Mouse (Mus musculus) kidney, postnatal 0 days (tissue): ENCODE data around the gene Cep44. TPM values are rescaled to one million over a fixed set of nuclear protein-coding genes. Genes with fewer than 3 reads are reported as not detected.

Experiments
- ATAC-seq: fragments of 200-750 bp; cut with Nextera tagmentation; replicated peaks from 2 replicates; pipeline ENCODE4 v1.8.0; 2017; ENCODE audit warnings: low read depth, moderate number of reproducible peaks, moderate TSS enrichment, moderate library complexity; ENCODE audit not compliant: low FRiP score
- DNase-seq: peaks from one replicate; pipeline ENCODE4 v3.0.0-alpha.2; 2016; ENCODE audit warnings: low spot score
- H3K27ac ChIP-seq: fragments of 300-500 bp; sonication (generic); 2 replicates; pipeline ENCODE4 v1.5.1; 2014; ENCODE audit warnings: mild to moderate bottlenecking
- H3K27me3 ChIP-seq: fragments of 300-500 bp; sonication (generic); 2 replicates; pipeline ENCODE4 v1.6.1; 2014; ENCODE audit warnings: low read length, mixed read lengths; ENCODE audit not compliant: insufficient read depth
- H3K36me3 ChIP-seq: fragments of 300-500 bp; sonication (generic); 2 replicates; pipeline ENCODE4 v1.6.1; 2014; ENCODE audit warnings: low read length, mixed read lengths; ENCODE audit not compliant: insufficient read depth
- H3K4me1 ChIP-seq: fragments of 300-500 bp; sonication (generic); replicated peaks from 2 replicates; pipeline ENCODE4 v1.6.1; 2014; ENCODE audit warnings: antibody characterized with exemption, low read length, mixed read lengths; ENCODE audit not compliant: insufficient read depth
- H3K4me2 ChIP-seq: fragments of 300-500 bp; sonication (generic); 2 replicates; pipeline ENCODE4 v1.6.1; 2014; ENCODE audit warnings: mild to moderate bottlenecking, low read length, moderate library complexity, mixed read lengths
- H3K4me3 ChIP-seq: fragments of 300-500 bp; sonication (generic); replicated peaks from 2 replicates; pipeline ENCODE4 v1.5.1; 2014; ENCODE audit warnings: low read depth, low read length
- H3K9ac ChIP-seq: fragments of 300-500 bp; sonication (generic); 2 replicates; pipeline ENCODE4 v1.6.1; 2014; ENCODE audit warnings: low read depth, low read length
- H3K9me3 ChIP-seq: fragments of 300-500 bp; sonication (generic); replicated peaks from 2 replicates; pipeline ENCODE4 v1.6.1; 2016; ENCODE audit warnings: low read length, inconsistent platforms, mixed read lengths
- CTCF ChIP-seq: IDR thresholded peaks from 2 replicates; pipeline ENCODE4 v1.5.1; 2016; ENCODE audit warnings: antibody characterized with exemption, low read depth, mild to moderate bottlenecking, moderate library complexity
- WGBS: fragments of 180-500 bp; shearing (Covaris S2); extraction: QIAGEN DNeasy Blood & Tissue Kit; methylation state at CpG from one replicate; pipeline ENCODE4 v1.1.7; 2014; 5-methylcytosine and 5-hydroxymethylcytosine counted together
- polyA plus RNA-seq: library from polyadenylated mRNA; unstranded; fragments of >200 nt; fragmentation: Nextera tagmentation; extraction: Ambion mirVana; gene quantifications from 2 replicates; pipeline ENCODE4 v1.2.1, GENCODE M21; 2015

Gene Cep44
- polyA plus RNA-seq, result 30.1 and 32.3 TPM in 2 replicates

GRCm38 (mm10) chr8:56550558-56551360 lies at the start of gene Cep44, which contains the start of gene Fbxo8:
Cep44 (minus strand) TSS chr8:56551047.
Fbxo8 (plus strand) TSS chr8:56551090.
- under 1% methylated on average over 53 of the region's 53 CpGs for WGBS
- Histone ChIP-seq H3K4me2 (peak within 1 kb of the TSS; percentile 55), H3K4me3 (peak within 1 kb of the TSS; percentile 83), H3K27ac (peak within 1 kb of the TSS; percentile 92), H3K9ac (peak within 1 kb of the TSS; percentile 74), H3K9me3 (no peaks in the 10 kb centered on the region), H3K36me3 (peaks cover 3% of the 10 kb centered on the region; the same call in 1 of the 2 replicates), H3K27me3 (no peaks in the 10 kb centered on the region), H3K4me1 (0 out of 2 replicates have a peak, but pooled peaks cover 3% of the 10 kb centered on the region)
- peak; percentile 94 for DNase-seq
- ATAC-seq, result peak; percentile 88
- TF ChIP-seq CTCF, result no peak

- no peak for DNase-seq
- no peak for ATAC-seq
- Histone ChIP-seq H3K9me3 (no peaks in the 10 kb centered on the region), H3K36me3 (no peaks in the 10 kb centered on the region), H3K4me1 (no peaks in the 10 kb centered on the region), H3K4me3 (no peak overlapping the region), H3K4me2 (no peak overlapping the region), H3K27ac (no peak overlapping the region), H3K27me3 (no peaks in the 10 kb centered on the region), H3K9ac (no peak overlapping the region)
- WGBS, result 97% methylated on average over 5 of the region's 5 CpGs
- no peak for TF ChIP-seq CTCF
Observed at GRCm38 (mm10) chr8:56591502-56591901, 40.7 kb upstream of the Cep44 start.

- no peak for ATAC-seq
Observed at GRCm38 (mm10) chr8:56591084-56591483, 40.2 kb upstream of the Cep44 start.

GRCm38 (mm10) chr8:56589004-56589403 lies 38.2 kb upstream of the Cep44 start:
- H3K9ac ChIP-seq, result no peak overlapping the region
- no peaks in the 10 kb centered on the region for H3K36me3 ChIP-seq
- ATAC-seq (no peak), DNase-seq (no peak)
- no peaks in the 10 kb centered on the region for H3K27me3 ChIP-seq
- H3K4me3 ChIP-seq, result no peak overlapping the region
- no peak overlapping the region for H3K4me2 ChIP-seq
- H3K4me1 ChIP-seq, result no peaks in the 10 kb centered on the region
- TF ChIP-seq CTCF, result no peak
- WGBS, result 63% methylated on average over 2 of the region's 2 CpGs
- no peak overlapping the region for H3K27ac ChIP-seq
- H3K9me3 ChIP-seq, result no peaks in the 10 kb centered on the region

More at GRCm38 (mm10) chr8:56591084-56591483, 40.2 kb upstream of the Cep44 start:
- H3K27me3 ChIP-seq, result no peaks in the 10 kb centered on the region
- no peaks in the 10 kb centered on the region for H3K36me3 ChIP-seq
- DNase-seq, result no peak
- H3K4me1 ChIP-seq, result no peaks in the 10 kb centered on the region
- H3K4me3 ChIP-seq, result no peak overlapping the region
- no peaks in the 10 kb centered on the region for H3K9me3 ChIP-seq
- WGBS, result 97% methylated on average over 1 of the region's 1 CpGs
- H3K9ac ChIP-seq, result no peak overlapping the region
- TF ChIP-seq CTCF, result no peak
- H3K27ac ChIP-seq, result no peak overlapping the region
- H3K4me2 ChIP-seq, result no peak overlapping the region

- H3K27me3 ChIP-seq, result no peaks in the 10 kb centered on the region
- no peak overlapping the region for H3K4me3 ChIP-seq
- peak; percentile 16; the same call in 1 of the 2 replicates for TF ChIP-seq CTCF
- no peaks in the 10 kb centered on the region for H3K4me1 ChIP-seq
- no peaks in the 10 kb centered on the region for H3K9me3 ChIP-seq
- DNase-seq, result no peak
- no peak overlapping the region for H3K27ac ChIP-seq
- no peak overlapping the region for H3K4me2 ChIP-seq
- H3K36me3 ChIP-seq, result no peaks in the 10 kb centered on the region
- H3K9ac ChIP-seq, result no peak overlapping the region
- ATAC-seq, result no peak
Observed at GRCm38 (mm10) chr8:56582841-56583240, 32.0 kb upstream of the Cep44 start.

GRCm38 (mm10) chr8:56580918-56581317 lies 30.1 kb upstream of the Cep44 start:
- no peaks in the 10 kb centered on the region for H3K4me1 ChIP-seq
- H3K9ac ChIP-seq, result no peak overlapping the region
- no peak for DNase-seq
- H3K4me3 ChIP-seq, result no peak overlapping the region
- no peaks in the 10 kb centered on the region for H3K9me3 ChIP-seq
- no peak for TF ChIP-seq CTCF
- no peaks in the 10 kb centered on the region for H3K36me3 ChIP-seq
- H3K4me2 ChIP-seq, result no peak overlapping the region
- no peaks in the 10 kb centered on the region for H3K27me3 ChIP-seq
- WGBS, result 95% methylated on average over 4 of the region's 4 CpGs
- ATAC-seq, result no peak
- no peak overlapping the region for H3K27ac ChIP-seq
